Mouse (Mus musculus) cerebellum, adult 18-20 months (tissue): ENCODE data around the gene 1700019D03Rik.
"Not testable (repeated sequence)": the region's sequence is repeated elsewhere in the genome, so short reads cannot be mapped to it uniquely, and the experiment has no call there.

Experiments used
- DNase-seq, 2 experiments: peaks; one replicate each; pipeline ENCODE4 v3.0.0; 2021

The 1700019D03Rik gene

GRCm38 (mm10) chr1:52953548-52953947 is 66.4 kb downstream of the 1700019D03Rik start:
- no peak for DNase-seq

- DNase-seq = peak; percentile 76 to 77
These were observed 67.2 kb downstream of the 1700019D03Rik start for GRCm38 (mm10) chr1:52952551-52953397.

GRCm38 (mm10) chr1:52952143-52952542 is 67.8 kb downstream of the 1700019D03Rik start:
- peak; percentile 41 to 51 for DNase-seq

GRCm38 (mm10) chr1:52951146-52951868 is 68.7 kb downstream of the 1700019D03Rik start:
- peak; percentile 49 to 58 for DNase-seq

GRCm38 (mm10) chr1:52947895-52948294 is 72.1 kb downstream of the 1700019D03Rik start:
- peak; percentile 49 to 59 for DNase-seq

- DNase-seq = no peak
These were observed 81.0 kb downstream of the 1700019D03Rik start for GRCm38 (mm10) chr1:52939021-52939420.

GRCm38 (mm10) chr1:52934494-52934893 is 85.5 kb downstream of the 1700019D03Rik start:
- DNase-seq = no peak

- DNase-seq = not testable (repeated sequence)
These were observed 95.5 kb downstream of the 1700019D03Rik start for GRCm38 (mm10) chr1:52924482-52924881.

GRCm38 (mm10) chr1:52918897-52919296 is 101.1 kb downstream of the 1700019D03Rik start:
- DNase-seq = not testable (repeated sequence)

GRCm38 (mm10) chr1:52916655-52917054 is 103.3 kb downstream of the 1700019D03Rik start:
- no peak for DNase-seq

GRCm38 (mm10) chr1:52909783-52910182 is 110.2 kb downstream of the 1700019D03Rik start:
- no peak for DNase-seq

GRCm38 (mm10) chr1:52884208-52884607 is 135.8 kb downstream of the 1700019D03Rik start:
- no peak for DNase-seq
